Mouse (Mus musculus) bone marrow, adult 2 months (tissue): ENCODE data around the gene Stra6l.

Source experiments
- CTCF ChIP-seq: fragments of 200-500 bp; IDR thresholded peaks from 2 replicates; pipeline ENCODE4 v1.5.1; 2011; ENCODE audit warnings: low read length, control low read depth; ENCODE audit not compliant: control insufficient read depth, insufficient read depth
- POLR2A ChIP-seq: fragments of 200-500 bp; IDR thresholded peaks from 2 replicates; pipeline ENCODE4 v1.6.1; 2011; ENCODE audit warnings: low read depth, mild to moderate bottlenecking, control low read depth, low read length, borderline replicate concordance; ENCODE audit not compliant: control insufficient read depth

DNA sequence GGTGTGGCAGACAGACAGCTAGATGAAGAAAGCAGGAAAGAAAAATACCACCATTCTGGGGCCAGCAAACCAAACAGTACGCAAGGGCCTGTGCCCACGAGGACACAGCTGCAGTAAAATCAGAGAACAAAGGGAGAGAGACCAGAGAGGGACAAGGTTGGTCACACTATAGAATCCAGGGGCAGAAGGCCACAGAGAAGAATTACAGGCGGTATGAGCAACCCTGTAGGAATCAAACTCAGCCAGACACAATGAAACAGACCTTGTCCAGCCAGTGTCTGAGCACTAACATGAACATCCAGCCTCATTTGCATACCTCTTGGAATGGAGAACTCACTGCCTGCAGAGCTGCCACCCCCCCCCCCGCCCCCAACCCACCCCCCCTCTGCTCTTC lies 29.7 kb upstream of the Stra6l start:
- TF ChIP-seq CTCF = no peak
- no peak for TF ChIP-seq POLR2A
